Mouse (Mus musculus) heart, adult 2 months (tissue): ENCODE data around the gene Capn8. TPM values are rescaled to one million over a fixed set of nuclear protein-coding genes. Genes with fewer than 3 reads are reported as not detected.

Source experiments
- DNase-seq, 2 experiments: peaks; one replicate each; pipeline ENCODE4 v3.0.0; 2021
- H3K27ac ChIP-seq: fragments of 200-600 bp; 2 replicates; pipeline ENCODE4 v1.8.1; 2022
- H3K27me3 ChIP-seq: fragments of 200-500 bp; 2 replicates; pipeline ENCODE4 v1.6.1; 2012; ENCODE audit warnings: mild to moderate bottlenecking, low read length, inconsistent platforms, mixed read lengths; ENCODE audit not compliant: control insufficient read depth, insufficient read depth
- H3K36me3 ChIP-seq: fragments of 200-500 bp; 2 replicates; pipeline ENCODE4 v1.6.1; 2012; ENCODE audit warnings: low read length, inconsistent platforms; ENCODE audit not compliant: control insufficient read depth, insufficient read depth
- H3K4me1 ChIP-seq: fragments of 200-500 bp; 2 replicates; pipeline ENCODE4 v1.6.1; 2011; ENCODE audit warnings: low read length; ENCODE audit not compliant: control insufficient read depth, insufficient read depth
- H3K4me3 ChIP-seq: fragments of 200-600 bp; 2 replicates; pipeline ENCODE4 v1.8.1; 2022
- H3K79me2 ChIP-seq: fragments of 200-500 bp; replicated peaks from 2 replicates; pipeline ENCODE4 v1.6.1; 2012; ENCODE audit warnings: mild to moderate bottlenecking, inconsistent platforms, low read length, moderate library complexity, mixed read lengths; ENCODE audit not compliant: control insufficient read depth, insufficient read depth
- H3K9ac ChIP-seq: fragments of 200-500 bp; 2 replicates; pipeline ENCODE4 v1.6.1; 2012; ENCODE audit warnings: low read depth, mild to moderate bottlenecking, control low read depth, inconsistent platforms, low read length, mixed read lengths
- CTCF ChIP-seq: fragments of 200-600 bp; IDR thresholded peaks from 2 replicates; pipeline ENCODE4 v1.8.1; 2022; ENCODE audit warnings: antibody characterized with exemption, mild to moderate bottlenecking, moderate library complexity
- EP300 ChIP-seq: fragments of 200-500 bp; IDR thresholded peaks from 2 replicates; pipeline ENCODE4 v1.6.1; 2011; ENCODE audit warnings: low read depth, low read length, control low read depth; ENCODE audit not compliant: insufficient read depth
- POLR2A ChIP-seq: fragments of 200-500 bp; IDR thresholded peaks from 2 replicates; pipeline ENCODE4 v1.6.1; 2011; ENCODE audit warnings: mild to moderate bottlenecking, low read depth, low read length, control low read depth; ENCODE audit not compliant: insufficient read depth
- WGBS: fragments of 180-500 bp; shearing (Covaris S2); methylation state at CpG from one replicate; pipeline ENCODE4 v1.1.7; 2018; 5-methylcytosine and 5-hydroxymethylcytosine counted together
- intact Hi-C: fragments of 180-260 bp; cut with DNase I; formaldehyde crosslinking; loops from one replicate; pipeline ENCODE4 v1.15.1; 2025
- polyA plus RNA-seq: library from polyadenylated mRNA; depleted of rRNA; stranded (reverse); fragments of >200 nt; gene quantifications from 2 replicates; pipeline ENCODE4 v1.2.3, GENCODE M21; 2012
- total RNA-seq, 2 experiments: library from RNA; stranded (reverse); gene quantifications; 2 replicates each; pipeline ENCODE4 v1.2.3; 2021

The Capn8 gene
- total and polyA plus RNA-seq, 3 experiments: not detected

DNA sequence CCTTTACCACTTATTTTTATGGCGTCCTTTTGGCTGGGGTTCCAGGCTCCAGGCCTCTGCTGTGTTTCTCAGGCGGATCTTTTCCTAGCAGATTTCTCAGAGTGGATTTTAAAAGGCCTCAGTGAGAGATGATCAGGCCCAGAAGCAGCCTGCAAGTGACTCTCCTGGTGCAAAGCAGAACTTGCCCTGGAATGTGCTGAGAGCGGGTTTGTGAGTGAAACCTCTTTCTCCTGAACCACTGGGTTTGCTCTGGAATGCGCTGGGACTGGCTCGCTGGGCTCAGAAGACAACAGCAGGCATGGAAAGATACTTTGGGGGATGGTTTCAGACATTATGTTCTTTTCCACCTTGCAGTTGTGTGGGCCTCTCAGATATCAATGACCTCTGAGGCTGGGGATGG lies 22.7 kb upstream of the Capn8 start:
- H3K9ac ChIP-seq: no peak overlapping the region
- H3K4me1 ChIP-seq: peaks cover 2% of the 10 kb centered on the region; the same call in 1 of the 2 replicates
- peak in 1 of 2 experiments; percentile 12 for DNase-seq
- no peak for TF ChIP-seq EP300
- TF ChIP-seq CTCF: no peak
- no peak for TF ChIP-seq POLR2A
- H3K27me3 ChIP-seq: no peaks in the 10 kb centered on the region
- H3K36me3 ChIP-seq: no peaks in the 10 kb centered on the region
- no peak overlapping the region for H3K4me3 ChIP-seq
- intact Hi-C loops: no loop called here
- no peak overlapping the region for H3K27ac ChIP-seq
- H3K79me2 ChIP-seq: no peaks in the 10 kb centered on the region
- 68% methylated on average over 5 of the region's 5 CpGs for WGBS

DNA sequence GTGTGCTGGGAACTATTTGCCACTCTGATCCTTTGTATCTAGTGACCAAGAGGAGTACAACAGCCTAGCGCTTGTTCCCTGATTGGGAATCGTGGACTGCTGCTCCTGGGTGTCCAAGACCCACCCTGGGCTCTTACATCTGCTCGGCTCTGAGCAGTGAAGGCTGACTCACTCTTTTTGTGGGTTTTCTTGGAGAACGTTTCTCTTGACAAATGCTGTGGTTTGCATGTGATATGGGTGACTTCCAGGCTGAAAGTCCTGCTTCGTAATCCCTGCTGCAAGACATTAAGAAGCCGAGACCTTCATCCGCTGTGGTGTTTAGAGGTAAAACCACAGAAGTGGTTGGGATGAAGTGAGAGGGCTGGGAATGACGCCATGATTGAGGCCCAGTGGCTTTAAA lies 21.7 kb upstream of the Capn8 start:
- Histone ChIP-seq H3K27ac (no peak overlapping the region), H3K9ac (no peak overlapping the region), H3K36me3 (no peaks in the 10 kb centered on the region), H3K79me2 (no peaks in the 10 kb centered on the region), H3K4me1 (peaks cover 2% of the 10 kb centered on the region; the same call in 1 of the 2 replicates), H3K27me3 (no peaks in the 10 kb centered on the region), H3K4me3 (no peak overlapping the region)
- intact Hi-C loops: no loop called here
- TF ChIP-seq POLR2A (no peak), EP300 (no peak)
- DNase-seq: peak in 1 of 2 experiments; percentile 5
- 73% methylated on average over 8 of the region's 8 CpGs for WGBS

DNA sequence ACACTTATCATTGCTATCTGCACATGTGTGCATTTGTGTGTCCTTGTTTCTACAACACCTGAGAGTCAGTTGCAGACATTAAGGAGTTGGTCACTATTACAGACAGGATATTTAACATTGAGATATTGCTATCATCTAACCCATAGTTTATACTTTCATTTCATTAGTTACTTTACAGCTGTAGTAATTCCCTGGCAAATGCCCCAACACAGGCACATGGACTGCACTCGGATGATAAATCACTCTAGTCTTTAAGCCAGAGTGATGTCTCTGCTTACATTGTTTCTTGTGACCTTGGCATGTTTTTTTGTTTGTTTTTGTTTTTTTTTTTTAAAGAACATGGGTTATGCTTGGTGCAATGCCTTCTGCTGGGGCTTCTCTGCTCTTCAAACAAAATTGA lies 20.9 kb upstream of the Capn8 start:
- TF ChIP-seq CTCF (no peak), EP300 (no peak), POLR2A (no peak)
- Histone ChIP-seq H3K4me3 (no peak overlapping the region), H3K4me1 (peaks cover 2% of the 10 kb centered on the region; the same call in 1 of the 2 replicates), H3K27ac (no peak overlapping the region), H3K27me3 (no peaks in the 10 kb centered on the region), H3K9ac (no peak overlapping the region), H3K36me3 (no peaks in the 10 kb centered on the region), H3K79me2 (no peaks in the 10 kb centered on the region)
- DNase-seq: no peak
- intact Hi-C loops: no loop called here
- 56% methylated on average over 1 of the region's 1 CpGs for WGBS

DNA sequence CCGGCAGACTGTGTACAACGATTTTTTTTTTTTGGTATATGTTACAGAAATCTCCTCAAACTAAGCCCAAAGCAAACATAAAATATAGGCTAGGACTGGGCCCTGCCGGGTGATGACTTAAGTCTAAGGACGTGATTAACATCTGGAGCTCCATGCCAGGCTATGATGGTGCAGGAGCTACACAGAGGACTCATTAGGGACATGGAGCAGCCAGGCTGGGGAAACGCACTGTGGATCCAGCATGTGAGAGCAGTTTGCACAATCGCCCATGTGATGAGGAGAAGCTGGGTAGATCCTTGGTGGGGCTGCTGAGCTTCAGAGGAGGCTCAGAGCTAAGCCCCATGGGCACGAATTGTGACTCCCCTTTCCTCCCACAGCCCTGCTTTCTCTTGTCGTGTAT lies 14.0 kb upstream of the Capn8 start:
- Histone ChIP-seq H3K27ac (no peak overlapping the region), H3K4me3 (no peak overlapping the region), H3K4me1 (no peaks in the 10 kb centered on the region), H3K36me3 (no peaks in the 10 kb centered on the region), H3K79me2 (no peaks in the 10 kb centered on the region), H3K9ac (no peak overlapping the region), H3K27me3 (no peaks in the 10 kb centered on the region)
- DNase-seq: no peak
- WGBS: 77% methylated on average over 8 of the region's 8 CpGs
- intact Hi-C loops: loop anchor here (10.0 kb wide), 1 partner anchor 724 kb away; no protein-coding TSS in a partner anchor
- no peak for TF ChIP-seq CTCF

DNA sequence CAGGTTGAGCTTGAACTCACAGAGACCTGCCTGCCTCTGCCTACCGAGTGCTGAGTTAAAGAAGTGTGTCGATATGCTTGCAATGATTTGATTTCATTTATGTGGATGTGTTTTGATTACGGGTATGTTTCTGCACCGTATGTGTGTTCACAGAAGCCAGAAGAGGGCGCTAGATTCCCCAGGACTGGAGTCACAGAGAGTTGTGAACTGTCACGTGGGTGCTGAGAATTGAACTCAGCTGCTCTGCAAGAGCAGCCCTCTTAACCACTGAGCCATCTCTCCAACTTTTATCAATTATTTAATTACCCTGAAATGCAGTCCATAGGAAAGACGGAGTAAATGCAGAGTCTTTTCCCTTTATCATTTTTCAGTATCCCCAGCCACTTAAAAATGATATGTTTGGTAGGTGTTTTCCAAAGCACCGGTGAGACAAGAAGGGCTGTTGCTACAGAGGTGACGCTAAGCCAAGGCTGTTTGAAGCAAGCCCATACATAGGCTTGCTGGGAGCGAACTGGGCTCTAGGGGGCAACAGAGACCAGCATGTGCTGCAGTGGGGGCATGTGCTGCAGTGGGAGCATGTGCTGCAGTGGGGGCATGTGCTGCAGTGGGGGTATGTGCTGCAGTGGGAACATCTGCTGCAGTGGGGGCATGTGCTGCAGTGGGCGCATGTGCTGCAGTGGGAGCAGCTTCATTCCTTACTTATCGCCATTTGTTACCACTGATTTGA lies 11.0 kb upstream of the Capn8 start:
- no peaks in the 10 kb centered on the region for H3K79me2 ChIP-seq
- peak; percentile 45 to 73 for DNase-seq
- H3K36me3 ChIP-seq: no peaks in the 10 kb centered on the region
- no peaks in the 10 kb centered on the region for H3K27me3 ChIP-seq
- no peak overlapping the region for H3K9ac ChIP-seq
- H3K4me3 ChIP-seq: no peak overlapping the region
- H3K4me1 ChIP-seq: no peaks in the 10 kb centered on the region
- 57% methylated on average over 12 of the region's 12 CpGs for WGBS
- no peak overlapping the region for H3K27ac ChIP-seq
- TF ChIP-seq EP300 (peak; percentile 62; the same call in 1 of the 2 replicates), POLR2A (no peak), CTCF (peak; percentile 77)
- intact Hi-C loops: loop anchor here (1.0 to 10.0 kb wide), 3 partner anchors 238 to 721 kb away; no protein-coding TSS in a partner anchor

DNA sequence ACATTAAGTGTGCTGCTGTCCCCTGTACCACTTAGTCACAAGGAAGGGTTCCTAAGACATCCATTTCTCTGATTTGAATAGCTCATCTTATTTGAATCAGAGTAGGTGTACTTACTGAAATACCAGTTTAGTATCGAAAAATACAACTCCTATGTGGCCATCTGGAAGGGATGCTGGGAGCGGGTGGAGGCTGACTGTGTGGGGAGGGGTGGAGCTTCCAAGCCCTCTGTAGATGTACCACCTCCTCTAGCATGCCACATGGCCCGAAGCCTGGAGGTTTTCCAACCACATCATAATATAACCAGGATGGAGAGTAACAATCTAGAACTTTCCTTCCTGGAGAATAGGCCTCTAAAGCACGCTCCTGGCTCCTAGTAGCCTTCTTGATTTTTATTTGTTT lies 6.5 kb upstream of the Capn8 start:
- Histone ChIP-seq H3K36me3 (no peaks in the 10 kb centered on the region), H3K79me2 (no peaks in the 10 kb centered on the region), H3K27ac (no peak overlapping the region), H3K4me3 (no peak overlapping the region), H3K27me3 (no peaks in the 10 kb centered on the region), H3K9ac (no peak overlapping the region), H3K4me1 (no peaks in the 10 kb centered on the region)
- TF ChIP-seq EP300: no peak
- no peak for TF ChIP-seq CTCF
- TF ChIP-seq POLR2A: no peak
- intact Hi-C loops: loop anchor here (5.0 to 10.0 kb wide), 2 partner anchors 679 to 717 kb away; no protein-coding TSS in a partner anchor
- WGBS: 77% methylated on average over 4 of the region's 4 CpGs
- no peak for DNase-seq
